Mouse (Mus musculus) megakaryocyte progenitor cell, adult 5-6 weeks (primary cell): ENCODE data around the gene Rnf152. TPM values are rescaled to one million over a fixed set of nuclear protein-coding genes. Genes with fewer than 3 reads are reported as not detected.

ENCODE experiments used
- ATAC-seq: replicated peaks from 2 replicates; pipeline ENCODE4 v1.8.0; 2016; ENCODE audit warnings: mild to moderate bottlenecking, moderate TSS enrichment, inconsistent platforms; ENCODE audit not compliant: poor library complexity
- total RNA-seq, 2 experiments: library from RNA; stranded (forward) in 1 of 2; stranded (reverse) in 1 of 2; fragments of 157-497, 149-512 nt in 1 of 2; fragments of 200-1000 nt in 1 of 2; gene quantifications; 2 replicates each; pipeline versions ENCODE4 v1.2.3 to v1.2.4; 2015 to 2017

Gene Rnf152
- total RNA-seq (2015) (0.10 TPM in 1 of 2 replicates, not detected in the other), total RNA-seq (2017) (not detected in 2 replicates)

GRCm38 (mm10) chr1:105356291-105357011 is at the start of gene Rnf152:
Rnf152 (minus strand) TSS chr1:105356710.
- ATAC-seq: peak; percentile 74

GRCm38 (mm10) chr1:105402853-105403252 is 46.3 kb upstream of the Rnf152 start:
- ATAC-seq: peak; percentile 39; the same call in 1 of the 2 replicates

- ATAC-seq: no peak
Observed at GRCm38 (mm10) chr1:105384141-105384937, 27.8 kb upstream of the Rnf152 start.

GRCm38 (mm10) chr1:105377546-105377945 is 21.0 kb upstream of the Rnf152 start:
- no peak for ATAC-seq

GRCm38 (mm10) chr1:105374618-105375017 is 18.1 kb upstream of the Rnf152 start:
- no peak for ATAC-seq

GRCm38 (mm10) chr1:105362701-105363100 is 6.2 kb upstream of the Rnf152 start:
- peak; percentile 92 for ATAC-seq

- ATAC-seq: no peak
Observed at GRCm38 (mm10) chr1:105358896-105359295, 2.4 kb upstream of the Rnf152 start.

- ATAC-seq: no peak
Observed at GRCm38 (mm10) chr1:105355910-105356290, 610 bp downstream of the Rnf152 start.

- ATAC-seq: peak; percentile 21; the same call in 1 of the 2 replicates
Observed at GRCm38 (mm10) chr1:105354901-105355891, 1.3 kb downstream of the Rnf152 start.

GRCm38 (mm10) chr1:105351806-105352205 is 4.7 kb downstream of the Rnf152 start:
- no peak for ATAC-seq

- no peak for ATAC-seq
Observed at GRCm38 (mm10) chr1:105342305-105342704, 14.2 kb downstream of the Rnf152 start.

GRCm38 (mm10) chr1:105340943-105341342 is 15.6 kb downstream of the Rnf152 start:
- no peak for ATAC-seq

GRCm38 (mm10) chr1:105337397-105337796 is 19.1 kb downstream of the Rnf152 start:
- ATAC-seq: no peak

- ATAC-seq: no peak
Observed at GRCm38 (mm10) chr1:105336096-105336495, 20.4 kb downstream of the Rnf152 start.

GRCm38 (mm10) chr1:105332087-105332731 is 24.3 kb downstream of the Rnf152 start:
- ATAC-seq: no peak

GRCm38 (mm10) chr1:105331605-105332004 is 24.9 kb downstream of the Rnf152 start:
- no peak for ATAC-seq

- no peak for ATAC-seq
Observed at GRCm38 (mm10) chr1:105330581-105331320, 25.8 kb downstream of the Rnf152 start.

- ATAC-seq: no peak
Observed at GRCm38 (mm10) chr1:105327789-105328188, 28.7 kb downstream of the Rnf152 start.

- no peak for ATAC-seq
Observed at GRCm38 (mm10) chr1:105324636-105325035, 31.9 kb downstream of the Rnf152 start.
